Mouse (Mus musculus) c-Kit-positive CD71-positive TER-119-negative erythroid progenitor cells, embryonic 14.5 days (primary cell): Measurements from ENCODE around the gene Ifitm7.
"Not testable (repeated sequence)": the region's sequence is repeated elsewhere in the genome, so short reads cannot be mapped to it uniquely, and the experiment has no call there.

Source experiments
- DNase-seq: peaks from one replicate; pipeline ENCODE4 v3.0.0-alpha.2; 2013; ENCODE audit warnings: low read depth

Gene Ifitm7

GRCm38 (mm10) chr16:13977026-13977425 lies 9.7 kb downstream of the Ifitm7 start:
- not testable (repeated sequence) for DNase-seq

GRCm38 (mm10) chr16:13976358-13976896 lies 10.3 kb downstream of the Ifitm7 start:
- not testable (repeated sequence) for DNase-seq

- no peak for DNase-seq
These were observed 14.6 kb downstream of the Ifitm7 start for GRCm38 (mm10) chr16:13972051-13972450.

GRCm38 (mm10) chr16:13969096-13969495 lies 17.6 kb downstream of the Ifitm7 start:
- no peak for DNase-seq

- DNase-seq: no peak
These were observed 24.6 kb downstream of the Ifitm7 start for GRCm38 (mm10) chr16:13962053-13962452.

- DNase-seq: no peak
These were observed 35.4 kb downstream of the Ifitm7 start for GRCm38 (mm10) chr16:13951245-13951644.

GRCm38 (mm10) chr16:13946306-13946705 lies 40.4 kb downstream of the Ifitm7 start:
- no peak for DNase-seq

- no peak for DNase-seq
These were observed 41.5 kb downstream of the Ifitm7 start for GRCm38 (mm10) chr16:13945153-13945552.

GRCm38 (mm10) chr16:13944752-13945151 lies 41.9 kb downstream of the Ifitm7 start:
- no peak for DNase-seq

- no peak for DNase-seq
These were observed 42.5 kb downstream of the Ifitm7 start for GRCm38 (mm10) chr16:13944178-13944577.

- no peak for DNase-seq
These were observed 45.8 kb downstream of the Ifitm7 start for GRCm38 (mm10) chr16:13940847-13941395.

GRCm38 (mm10) chr16:13940139-13940846 lies 46.4 kb downstream of the Ifitm7 start:
- DNase-seq: no peak
